In the genomic region with DNA sequence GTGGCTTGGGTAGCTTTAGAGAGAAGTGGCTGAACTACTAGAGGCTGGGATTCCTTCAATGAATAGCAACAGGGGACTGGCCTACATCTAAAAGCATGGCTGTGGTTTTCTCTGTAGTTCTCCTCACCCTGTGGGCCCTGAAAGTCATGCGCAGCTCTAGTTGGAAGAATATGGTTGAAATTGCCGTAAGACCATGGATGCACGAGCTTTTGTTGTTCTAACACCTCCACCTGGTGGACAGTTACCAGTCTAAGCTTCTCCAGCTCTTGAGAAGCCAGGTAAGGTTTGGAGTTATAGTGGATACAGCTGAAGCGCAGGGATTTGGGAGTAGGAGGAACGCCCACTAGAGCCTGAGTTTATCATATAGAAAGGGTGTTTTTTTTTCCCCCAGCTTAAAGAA, we compare ENCODE assay signal across 13 mouse cellular contexts. TPM values are rescaled to one million over a fixed set of nuclear protein-coding genes. Genes with fewer than 3 reads are reported as not detected.
DNase-seq lines count a peak whose midpoint lies in the region; ATAC-seq and TF ChIP-seq lines count a peak whose summit lies in the region.
"Had no signal": no experiment of that assay in that cellular context is flagged by ENCODE, and none has a peak within 500 bp of the region (broad histone marks: within the 10 kb centered on the region; RNA-seq: fewer than 3 reads in every experiment).

No protein-coding gene starts in this region.

- peak; percentile 47; the same call in 1 of the 2 replicates for ATAC-seq in cerebellum, adult (ENCODE audit: insufficient number of reproducible peaks, low FRiP score, low TSS enrichment)

- H3K27ac ChIP-seq in heart, adult 2 months = no peak overlapping the region
- H3K27ac ChIP-seq: forebrain, embryonic 10.5 days; limb, embryonic 15.5 days had no signal

- no peak for DNase-seq in cerebellum, postnatal 4 days (ENCODE audit: low spot score in 2 of 2)
- no peak for DNase-seq in heart, adult 2 months
- DNase-seq in heart, postnatal 36 days = no peak
- DNase-seq in lung, postnatal 36 days = peak; percentile 12
- DNase-seq in lung, postnatal 10 days = no peak
- peak; percentile 20 for DNase-seq in induced T-regulatory cell, adult 2 months (ENCODE audit: low read depth)
- no peak for DNase-seq in spleen, adult 18-20 months
- DNase-seq: lung, adult 2 months; retina, postnatal 1 day had no signal

- no peaks in the 10 kb centered on the region for H3K79me2 ChIP-seq in heart, adult 2 months (replicated peaks; ENCODE audit: control insufficient read depth, insufficient read depth, low read length)

- no peak for TF ChIP-seq POLR2A in heart, adult 2 months (IDR thresholded peaks at IDR 0.05; ENCODE audit: insufficient read depth, low read depth, low read length)

- H3K4me1 ChIP-seq in heart, adult 2 months (ENCODE audit: control insufficient read depth, insufficient read depth, low read length) = no peaks in the 10 kb centered on the region
- H3K4me1 ChIP-seq: forebrain, embryonic 10.5 days; limb, embryonic 15.5 days; megakaryocyte, embryonic 14.5 days had no signal

- TF ChIP-seq EP300 in heart, adult 2 months (IDR thresholded peaks at IDR 0.05; ENCODE audit: insufficient read depth, low read depth, low read length) = no peak

- peak; percentile 54 for TF ChIP-seq CTCF in heart, adult 2 months (IDR thresholded peaks at IDR 0.05)

- H3K9ac ChIP-seq in heart, adult 2 months (ENCODE audit: low read depth, low read length) = no peak overlapping the region
- H3K9ac ChIP-seq: limb, embryonic 15.5 days had no signal

- no peaks in the 10 kb centered on the region; the same call in none of the 2 replicates for H3K36me3 ChIP-seq in heart, adult 2 months (ENCODE audit: control insufficient read depth, insufficient read depth, low read length)

- H3K27me3 ChIP-seq in heart, adult 2 months (ENCODE audit: control insufficient read depth, insufficient read depth, low read length) = no peaks in the 10 kb centered on the region
- H3K27me3 ChIP-seq: limb, embryonic 15.5 days; megakaryocyte, embryonic 14.5 days had no signal

- no peak overlapping the region for H3K4me3 ChIP-seq in heart, adult 2 months
- H3K4me3 ChIP-seq: forebrain, embryonic 10.5 days; limb, embryonic 15.5 days; megakaryocyte, embryonic 14.5 days had no signal

- intact Hi-C loops in heart, adult 2 months (cut with DNase I) = loop anchor here (1.0 kb wide), 1 partner anchor 212 kb away; no protein-coding TSS in a partner anchor
- intact Hi-C loops in heart, postnatal 36 days (cut with DNase I) = loop anchor here (1.0 kb wide), 1 partner anchor 213 kb away; no protein-coding TSS in a partner anchor

- 92% methylated on average over 5 of the region's 5 CpGs for WGBS in heart, adult 2 months

RNA-seq across cellular contexts. Expression of a gene that starts 48.5 kb away (rescaled TPM):
- 10 to 100 TPM; 13.3 to 15.5 TPM for total RNA-seq in heart, adult 2 months (2021)
- 7.0 and 12.4 TPM in 2 replicates for polyA plus RNA-seq in heart, adult 2 months (2012; rRNA removed)
- total RNA-seq in heart, postnatal 36 days (2021) = 10 to 100 TPM; 14.5 to 17.2 TPM

RNA-seq across cellular contexts. Expression of a gene that starts 49.4 kb away (rescaled TPM):
- 100 to 1,000 TPM; 175 to 199 TPM for total RNA-seq in heart, adult 2 months (2021)
- 67.3 and 128 TPM in 2 replicates for polyA plus RNA-seq in heart, adult 2 months (2012; rRNA removed)
- 100 to 1,000 TPM; 170 to 180 TPM for total RNA-seq in heart, postnatal 36 days (2021)

Comparison
In these comparisons a context has a peak if more than half of its experiments do, and no peak if none do; other contexts are left out.
1. DNase-seq: peak in lung, postnatal 36 days (single experiment) and induced T-regulatory cell, adult 2 months (single experiment); none in cerebellum, postnatal 4 days (0 of 2), heart, adult 2 months (0 of 2), heart, postnatal 36 days (0 of 2), lung, postnatal 10 days (single experiment) and spleen, adult 18-20 months (0 of 2).